Mouse (Mus musculus): ENCODE measurements around the gene A4gnt. TPM values are rescaled to one million over a fixed set of nuclear protein-coding genes. Genes with fewer than 3 reads are reported as not detected.

A4gnt gene
- total and polyA plus RNA-seq, 3 experiments, result 0.16 TPM; not detected in 2

DNA sequence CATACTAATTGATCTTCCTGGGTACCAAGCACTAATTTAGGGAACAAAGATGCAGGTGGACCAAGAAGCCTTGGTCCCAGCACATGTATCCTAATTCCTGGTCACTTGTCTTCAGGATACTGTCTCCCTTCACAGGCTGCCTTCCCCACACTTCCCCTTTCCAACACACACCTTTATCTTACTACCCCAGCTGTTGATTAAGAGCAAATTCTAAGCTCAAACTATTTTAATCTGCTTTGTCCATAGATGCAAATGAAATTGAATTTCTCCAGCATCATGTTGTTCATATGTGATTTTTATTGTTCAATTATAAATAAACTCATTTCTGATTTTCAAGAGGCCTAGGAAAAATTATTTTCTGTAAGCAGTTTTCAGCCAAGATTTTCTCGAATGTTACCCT is 9.7 kb downstream of the A4gnt start:
- ATAC-seq (ENCODE audit: extremely low read depth, insufficient number of reproducible peaks, low FRiP score, poor library complexity, severe bottlenecking) (no peak; the same call in 1 of the 2 replicates), DNase-seq (ENCODE audit: low spot score) (no peak)
- H3K36me3 ChIP-seq (replicated peaks), result no peaks in the 10 kb centered on the region
- no peaks in the 10 kb centered on the region for H3K4me1 ChIP-seq (ENCODE audit: insufficient read depth, low read depth, low read length)
- no peaks in the 10 kb centered on the region for H3K27me3 ChIP-seq (ENCODE audit: insufficient read depth, low read length)
- no peak overlapping the region for H3K4me3 ChIP-seq (ENCODE audit: low read depth, low read length)
- no peaks in the 10 kb centered on the region for H3K9me3 ChIP-seq (replicated peaks)
- TF ChIP-seq POLR2AphosphoS5 (IDR thresholded peaks at IDR 0.05; ENCODE audit: insufficient replicate concordance, low read depth, low read length), result no peak
- no peak for TF ChIP-seq GATA1 (IDR thresholded peaks at IDR 0.05; ENCODE audit: borderline replicate concordance, low read length)
- no peak for TF ChIP-seq GATA2 (IDR thresholded peaks at IDR 0.05; ENCODE audit: borderline replicate concordance, low read depth, low read length)
- no peak for TF ChIP-seq CTCF (IDR thresholded peaks at IDR 0.05; ENCODE audit: low read depth, low read length)
- TF ChIP-seq TAL1 (conservative IDR thresholded peaks at IDR 0.05; ENCODE audit: low read depth, low read length), result no peak

DNA sequence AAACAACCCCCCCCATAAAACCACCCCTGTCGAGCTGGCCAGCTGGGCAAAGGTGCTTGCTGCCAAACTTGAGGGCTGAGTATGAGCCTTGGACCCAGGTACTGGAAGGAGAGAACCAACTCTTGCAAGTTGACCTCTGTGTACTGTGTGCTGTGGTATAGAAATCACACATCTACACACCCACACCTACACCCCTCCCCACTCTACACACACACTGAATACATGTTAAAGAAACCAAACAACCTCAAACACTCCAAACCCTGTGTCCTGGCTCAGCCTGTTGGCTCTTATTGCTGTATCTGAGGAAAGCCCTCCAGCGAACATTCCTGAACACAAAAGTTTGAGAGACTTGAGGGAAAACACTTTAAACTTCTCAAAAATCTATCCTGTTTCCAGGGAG is 10.7 kb downstream of the A4gnt start:
- DNase-seq (ENCODE audit: low spot score) (no peak), ATAC-seq (ENCODE audit: extremely low read depth, insufficient number of reproducible peaks, low FRiP score, poor library complexity, severe bottlenecking) (no peak)
- H3K27me3 ChIP-seq (ENCODE audit: insufficient read depth, low read length), result no peaks in the 10 kb centered on the region
- TF ChIP-seq TAL1 (conservative IDR thresholded peaks at IDR 0.05; ENCODE audit: low read depth, low read length) (no peak), POLR2AphosphoS5 (IDR thresholded peaks at IDR 0.05; ENCODE audit: insufficient replicate concordance, low read depth, low read length) (no peak)
- no peak overlapping the region for H3K4me3 ChIP-seq (ENCODE audit: low read depth, low read length)
- no peaks in the 10 kb centered on the region for H3K36me3 ChIP-seq (replicated peaks)
- H3K4me1 ChIP-seq (ENCODE audit: insufficient read depth, low read depth, low read length), result no peaks in the 10 kb centered on the region
- no peaks in the 10 kb centered on the region for H3K9me3 ChIP-seq (replicated peaks)

DNA sequence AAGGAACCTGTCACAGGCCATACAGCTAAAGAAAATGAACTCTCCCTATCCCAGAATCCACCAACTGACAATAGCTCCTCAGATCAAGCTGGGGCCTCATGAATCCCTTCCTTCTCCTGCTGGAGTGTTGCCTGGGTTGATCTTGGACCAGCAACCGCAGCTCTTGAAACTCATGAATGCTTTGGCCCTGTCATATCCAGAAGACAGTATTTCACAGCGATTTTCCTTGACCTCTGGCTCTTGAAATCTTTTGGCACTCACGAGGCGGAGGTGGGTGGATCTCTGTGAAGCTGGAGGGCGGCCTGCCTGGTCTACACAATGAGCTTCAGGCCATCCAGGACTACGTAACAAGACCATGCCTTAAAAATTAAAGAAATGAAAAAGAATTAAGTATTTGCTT is 11.8 kb downstream of the A4gnt start:
- DNase-seq (ENCODE audit: low spot score), result no peak
- H3K4me3 ChIP-seq (ENCODE audit: low read depth, low read length), result no peak overlapping the region
- H3K27me3 ChIP-seq (ENCODE audit: insufficient read depth, low read length), result no peaks in the 10 kb centered on the region
- no peaks in the 10 kb centered on the region for H3K36me3 ChIP-seq (replicated peaks)
- ATAC-seq (ENCODE audit: extremely low read depth, insufficient number of reproducible peaks, low FRiP score, poor library complexity, severe bottlenecking), result no peak
- no peak for TF ChIP-seq CTCF (IDR thresholded peaks at IDR 0.05; ENCODE audit: low read depth, low read length)
- no peak for TF ChIP-seq GATA2 (IDR thresholded peaks at IDR 0.05; ENCODE audit: borderline replicate concordance, low read depth, low read length)
- TF ChIP-seq POLR2AphosphoS5 (IDR thresholded peaks at IDR 0.05; ENCODE audit: insufficient replicate concordance, low read depth, low read length), result no peak
- no peak for TF ChIP-seq TAL1 (conservative IDR thresholded peaks at IDR 0.05; ENCODE audit: low read depth, low read length)
- TF ChIP-seq GATA1 (IDR thresholded peaks at IDR 0.05; ENCODE audit: borderline replicate concordance, low read length), result no peak
- no peaks in the 10 kb centered on the region for H3K4me1 ChIP-seq (ENCODE audit: insufficient read depth, low read depth, low read length)
- no peaks in the 10 kb centered on the region for H3K9me3 ChIP-seq (replicated peaks)

DNA sequence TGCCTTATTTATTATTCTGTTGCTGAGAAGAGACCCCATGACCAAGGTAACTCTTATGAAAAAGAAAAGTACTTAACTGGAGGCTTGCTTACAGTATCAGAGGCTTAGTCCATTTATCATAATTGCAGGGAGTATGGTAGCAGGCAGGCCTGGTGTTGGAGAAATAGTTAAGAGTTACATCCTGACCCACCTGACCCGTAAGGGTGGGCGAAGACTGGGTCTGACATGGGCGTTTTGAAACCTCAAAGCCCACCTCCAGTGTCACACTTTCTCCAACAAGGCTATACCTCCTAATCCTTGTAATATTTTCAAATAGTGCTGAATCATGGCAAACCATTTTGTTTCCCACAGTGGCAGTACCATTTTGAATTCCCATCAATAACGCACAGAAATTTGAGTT is 16.3 kb downstream of the A4gnt start:
- TF ChIP-seq CTCF (IDR thresholded peaks at IDR 0.05; ENCODE audit: low read depth, low read length) (no peak), GATA2 (IDR thresholded peaks at IDR 0.05; ENCODE audit: borderline replicate concordance, low read depth, low read length) (no peak), GATA1 (IDR thresholded peaks at IDR 0.05; ENCODE audit: borderline replicate concordance, low read length) (no peak), TAL1 (conservative IDR thresholded peaks at IDR 0.05; ENCODE audit: low read depth, low read length) (no peak), POLR2AphosphoS5 (IDR thresholded peaks at IDR 0.05; ENCODE audit: insufficient replicate concordance, low read depth, low read length) (no peak)
- no peak for ATAC-seq (ENCODE audit: extremely low read depth, insufficient number of reproducible peaks, low FRiP score, poor library complexity, severe bottlenecking)
- Histone ChIP-seq H3K36me3 (replicated peaks) (no peaks in the 10 kb centered on the region), H3K4me3 (ENCODE audit: low read depth, low read length) (no peak overlapping the region), H3K27me3 (ENCODE audit: insufficient read depth, low read length) (peaks cover 4% of the 10 kb centered on the region; the same call in 1 of the 2 replicates), H3K9me3 (replicated peaks) (no peaks in the 10 kb centered on the region), H3K4me1 (ENCODE audit: insufficient read depth, low read depth, low read length) (no peaks in the 10 kb centered on the region)
- no peak for DNase-seq (ENCODE audit: low spot score)

DNA sequence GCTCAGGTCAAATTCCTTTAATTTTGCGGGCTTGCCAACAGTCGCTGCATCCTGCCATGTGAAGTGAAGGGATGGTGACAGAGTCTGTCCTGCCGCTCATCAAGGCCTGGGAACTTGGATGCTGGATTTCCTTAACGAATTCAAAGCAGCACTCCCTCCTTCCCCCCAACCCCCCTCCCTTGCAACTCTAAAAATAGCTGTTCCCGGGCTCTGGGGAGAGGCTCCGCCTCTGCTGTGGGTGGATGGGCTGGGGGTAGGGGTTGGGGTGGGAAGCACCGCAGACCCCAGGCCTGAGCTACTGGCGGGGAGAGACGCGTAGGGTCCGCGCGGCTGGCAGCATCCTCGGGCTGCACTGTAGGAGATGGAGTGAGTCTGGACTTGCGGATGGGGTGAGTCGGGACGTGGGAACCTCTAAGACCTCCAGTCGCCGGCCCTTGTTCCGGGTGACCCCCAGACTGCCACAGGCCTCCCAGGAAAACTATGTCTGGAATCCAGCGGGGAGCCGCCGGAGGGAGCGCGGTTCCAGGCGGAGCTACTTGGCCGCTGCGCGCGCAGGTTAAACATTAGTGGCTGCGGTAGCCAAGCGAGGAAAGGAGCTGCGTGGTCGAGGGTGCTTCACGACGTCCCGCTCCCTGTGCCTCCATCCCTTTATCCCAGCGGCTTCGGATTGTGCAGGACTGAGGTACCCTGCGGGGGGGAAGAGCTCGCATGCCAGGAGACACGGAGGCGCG is 17.1 kb downstream of the A4gnt start, which contains the start of gene Dzip1l:
Dzip1l (plus strand) TSS at position 216 of the 731 bp plus-strand sequence.
- Histone ChIP-seq H3K9me3 (replicated peaks) (no peaks in the 10 kb centered on the region), H3K36me3 (replicated peaks) (no peaks in the 10 kb centered on the region), H3K4me1 (ENCODE audit: insufficient read depth, low read depth, low read length) (no peaks in the 10 kb centered on the region), H3K4me3 (ENCODE audit: low read depth, low read length) (no peak within 1 kb of the TSS), H3K27me3 (ENCODE audit: insufficient read depth, low read length) (peaks cover 4% of the 10 kb centered on the region; the same call in 1 of the 2 replicates)
- ATAC-seq (ENCODE audit: extremely low read depth, insufficient number of reproducible peaks, low FRiP score, poor library complexity, severe bottlenecking) (no peak), DNase-seq (ENCODE audit: low spot score) (no peak)
- TF ChIP-seq GATA1 (IDR thresholded peaks at IDR 0.05; ENCODE audit: borderline replicate concordance, low read length) (no peak), CTCF (IDR thresholded peaks at IDR 0.05; ENCODE audit: low read depth, low read length) (no peak), TAL1 (conservative IDR thresholded peaks at IDR 0.05; ENCODE audit: low read depth, low read length) (no peak), GATA2 (IDR thresholded peaks at IDR 0.05; ENCODE audit: borderline replicate concordance, low read depth, low read length) (no peak), POLR2AphosphoS5 (IDR thresholded peaks at IDR 0.05; ENCODE audit: insufficient replicate concordance, low read depth, low read length) (no peak)

DNA sequence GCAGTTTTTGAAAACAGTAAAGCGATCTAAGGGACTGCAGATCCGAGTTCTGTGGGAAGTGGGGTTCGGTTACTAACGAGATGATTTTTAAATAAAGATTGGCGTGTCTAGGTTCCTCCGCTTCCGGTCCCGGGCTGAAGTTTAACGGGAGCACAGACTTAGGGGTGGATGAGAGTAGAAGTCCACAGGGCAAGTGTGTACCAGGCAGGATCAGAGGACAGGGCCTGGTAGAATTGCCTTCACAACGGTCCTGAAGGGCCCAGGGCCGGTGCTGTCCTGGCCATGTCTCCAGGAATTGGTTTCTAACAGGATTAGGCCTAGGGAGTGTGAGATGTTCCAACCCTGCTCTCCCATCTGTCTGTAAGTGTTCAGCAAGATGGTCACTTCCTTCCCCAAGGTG is 17.8 kb downstream of the A4gnt start:
- H3K4me1 ChIP-seq (ENCODE audit: insufficient read depth, low read depth, low read length), result no peaks in the 10 kb centered on the region
- no peaks in the 10 kb centered on the region for H3K9me3 ChIP-seq (replicated peaks)
- H3K36me3 ChIP-seq (replicated peaks), result no peaks in the 10 kb centered on the region
- no peak overlapping the region for H3K4me3 ChIP-seq (ENCODE audit: low read depth, low read length)
- no peak for DNase-seq (ENCODE audit: low spot score)
- H3K27me3 ChIP-seq (ENCODE audit: insufficient read depth, low read length), result peaks cover 4% of the 10 kb centered on the region; the same call in 1 of the 2 replicates
- ATAC-seq (ENCODE audit: extremely low read depth, insufficient number of reproducible peaks, low FRiP score, poor library complexity, severe bottlenecking), result no peak
- TF ChIP-seq GATA2 (IDR thresholded peaks at IDR 0.05; ENCODE audit: borderline replicate concordance, low read depth, low read length) (no peak), POLR2AphosphoS5 (IDR thresholded peaks at IDR 0.05; ENCODE audit: insufficient replicate concordance, low read depth, low read length) (no peak), CTCF (IDR thresholded peaks at IDR 0.05; ENCODE audit: low read depth, low read length) (no peak), GATA1 (IDR thresholded peaks at IDR 0.05; ENCODE audit: borderline replicate concordance, low read length) (no peak), TAL1 (conservative IDR thresholded peaks at IDR 0.05; ENCODE audit: low read depth, low read length) (no peak)
